Mouse (Mus musculus) olfactory bulb, adult 2 months (tissue): ENCODE measurements at regions not wholly inside any gene's neighbourhood (a gene's known extent, or its start where the extent isn't known, plus 50 kb on each side); places are given as distances from the start of the nearest gene placed in this dataset.

ENCODE experiments used
- CTCF ChIP-seq: fragments of 200-500 bp; IDR thresholded peaks from 2 replicates; pipeline ENCODE4 v1.5.1; 2012; ENCODE audit warnings: low read depth, mild to moderate bottlenecking, low read length, moderate library complexity; ENCODE audit not compliant: insufficient read depth
- POLR2A ChIP-seq: fragments of 200-500 bp; IDR thresholded peaks from 2 replicates; pipeline ENCODE4 v1.6.1; 2012; ENCODE audit warnings: mild to moderate bottlenecking, low read depth, low read length, moderate library complexity; ENCODE audit not compliant: insufficient read depth

GRCm38 (mm10) chr1:137178231-137178630 is 218.0 kb upstream of the Nr5a2 start:
- TF ChIP-seq CTCF (no peak), POLR2A (no peak)
